Mouse (Mus musculus) ES-Bruce4 (cell line): Measurements from ENCODE around the gene Atp2a2. TPM values are rescaled to one million over a fixed set of nuclear protein-coding genes. Genes with fewer than 3 reads are reported as not detected.

ENCODE experiments used
- H3K27ac ChIP-seq: 2 replicates; pipeline ENCODE4 v1.5.1; 2012; ENCODE audit warnings: low read length, inconsistent platforms; ENCODE audit not compliant: insufficient read depth
- H3K27me3 ChIP-seq: 2 replicates; pipeline ENCODE4 v1.6.1; 2012; ENCODE audit warnings: mild to moderate bottlenecking, low read length, inconsistent platforms; ENCODE audit not compliant: control insufficient read depth, poor library complexity, insufficient read depth, severe bottlenecking
- H3K36me3 ChIP-seq: 2 replicates; pipeline ENCODE4 v1.6.1; 2012; ENCODE audit warnings: inconsistent platforms, mild to moderate bottlenecking, low read length, moderate library complexity; ENCODE audit not compliant: control insufficient read depth, poor library complexity, insufficient read depth, severe bottlenecking
- H3K4me1 ChIP-seq: one replicate; pipeline ENCODE4 v1.8.1; 2011; ENCODE audit warnings: low read length; ENCODE audit not compliant: control insufficient read depth, insufficient read depth
- H3K4me3 ChIP-seq: 2 replicates; pipeline ENCODE4 v1.5.1; 2011; ENCODE audit warnings: low read depth, mild to moderate bottlenecking, low read length
- H3K9ac ChIP-seq: 2 replicates; pipeline ENCODE4 v1.6.1; 2012; ENCODE audit warnings: low read depth, mild to moderate bottlenecking, inconsistent platforms; ENCODE audit not compliant: poor library complexity, severe bottlenecking
- H3K9me3 ChIP-seq: replicated peaks from 2 replicates; pipeline ENCODE4 v1.6.1; 2012; ENCODE audit warnings: mild to moderate bottlenecking, low read length, inconsistent platforms; ENCODE audit not compliant: control insufficient read depth, poor library complexity, insufficient read depth, severe bottlenecking
- CTCF ChIP-seq: IDR thresholded peaks from one replicate; pipeline ENCODE4 v1.8.1; 2011; ENCODE audit warnings: low read depth, low read length
- EP300 ChIP-seq: IDR thresholded peaks from 2 replicates; pipeline ENCODE4 v1.6.1; 2011; ENCODE audit warnings: low read depth, low read length; ENCODE audit not compliant: insufficient read depth
- POLR2A ChIP-seq: IDR thresholded peaks from one replicate; pipeline ENCODE4 v1.8.1; 2011; ENCODE audit warnings: low read length; ENCODE audit not compliant: insufficient read depth
- polyA plus RNA-seq: library from polyadenylated mRNA; stranded (reverse); fragments of >200 nt; gene quantifications from 2 replicates; pipeline ENCODE4 v1.2.4, GENCODE M21; 2011; ENCODE audit warnings: low read depth; ENCODE audit not compliant: missing spikeins, insufficient read depth, insufficient read length

Atp2a2 gene
- polyA plus RNA-seq, 1 experiment: 177 TPM

GRCm38 (mm10) chr5:122440095-122440630 lies 61.9 kb downstream of the Atp2a2 start:
- Histone ChIP-seq H3K9ac (no peak overlapping the region), H3K27me3 (no peaks in the 10 kb centered on the region), H3K36me3 (peaks cover 69% of the 10 kb centered on the region), H3K9me3 (no peaks in the 10 kb centered on the region), H3K27ac (no peak overlapping the region), H3K4me1 (no peaks in the 10 kb centered on the region), H3K4me3 (no peak overlapping the region)
- TF ChIP-seq POLR2A (no peak), EP300 (no peak), CTCF (no peak)

DNA sequence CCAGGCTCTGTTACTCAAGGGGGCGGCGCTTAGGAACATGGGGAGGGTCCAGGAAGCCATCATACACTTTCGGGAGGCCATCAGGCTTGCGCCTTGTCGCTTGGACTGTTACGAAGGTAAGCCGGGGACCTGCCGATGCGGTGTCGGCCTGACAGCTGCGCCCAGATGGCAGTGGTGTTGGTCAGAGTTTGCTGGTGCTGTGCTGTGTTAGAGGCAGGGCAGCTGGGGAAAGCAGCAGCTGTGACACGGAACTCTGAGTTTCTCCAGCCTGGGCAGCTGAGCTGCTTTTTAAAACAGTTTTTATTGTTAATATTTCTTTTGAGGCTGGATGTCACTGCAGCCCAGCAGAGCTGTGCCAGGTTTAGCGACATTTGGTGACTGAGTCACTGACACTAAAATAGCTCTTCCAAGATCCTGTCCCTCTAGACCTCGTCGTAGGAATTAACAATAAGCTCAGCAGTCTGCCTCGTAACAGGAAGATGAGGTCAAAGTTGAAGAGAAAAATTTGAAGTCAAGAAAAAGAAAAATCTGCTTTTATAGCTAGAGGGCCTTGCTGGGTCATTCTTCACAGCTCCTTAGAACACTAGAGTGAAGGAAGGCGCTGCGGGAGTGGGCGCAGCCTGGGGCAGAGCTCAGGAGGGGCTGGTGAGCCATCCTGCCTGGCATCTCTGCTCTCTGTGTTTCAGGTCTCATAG lies 62.5 kb downstream of the Atp2a2 start:
- H3K27ac ChIP-seq: no peak overlapping the region

GRCm38 (mm10) chr5:122434541-122434940 lies 67.5 kb downstream of the Atp2a2 start:
- Histone ChIP-seq H3K9me3 (no peaks in the 10 kb centered on the region), H3K27ac (no peak overlapping the region), H3K36me3 (peaks cover 80% of the 10 kb centered on the region), H3K27me3 (no peaks in the 10 kb centered on the region), H3K4me3 (no peak overlapping the region), H3K9ac (no peak overlapping the region), H3K4me1 (no peaks in the 10 kb centered on the region)
- TF ChIP-seq POLR2A: no peak
- TF ChIP-seq CTCF: peak; percentile 54

More for the DNA sequence above, 62.5 kb downstream of the Atp2a2 start:
- H3K27me3 ChIP-seq: no peaks in the 10 kb centered on the region
- peaks cover 69% of the 10 kb centered on the region for H3K36me3 ChIP-seq
- H3K4me1 ChIP-seq: no peaks in the 10 kb centered on the region
- H3K9ac ChIP-seq: no peak overlapping the region
- no peaks in the 10 kb centered on the region for H3K9me3 ChIP-seq
- TF ChIP-seq EP300 (no peak), POLR2A (no peak), CTCF (no peak)
- no peak overlapping the region for H3K4me3 ChIP-seq

DNA sequence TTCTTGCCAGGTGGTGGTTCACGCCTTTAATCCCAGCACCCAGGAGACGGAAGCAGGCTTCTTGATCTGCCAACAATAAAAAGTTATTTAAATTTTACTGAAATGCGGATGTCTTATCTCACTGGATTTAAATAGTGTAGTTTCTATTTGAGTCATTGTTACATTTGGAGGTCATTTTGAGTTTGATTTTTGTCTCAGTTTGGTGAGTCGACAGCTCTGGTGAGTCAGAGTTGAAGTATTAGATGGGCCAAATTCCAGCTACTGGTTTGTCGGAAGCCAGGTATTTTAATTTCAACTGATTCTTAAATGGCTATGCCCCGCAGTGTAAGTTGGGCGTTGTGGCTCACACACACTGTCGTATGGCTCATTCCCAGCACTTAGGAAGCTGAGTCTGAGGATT lies 70.8 kb downstream of the Atp2a2 start:
- Histone ChIP-seq H3K27ac (no peak overlapping the region), H3K4me1 (no peaks in the 10 kb centered on the region), H3K27me3 (no peaks in the 10 kb centered on the region), H3K36me3 (peaks cover 66% of the 10 kb centered on the region), H3K9ac (no peak overlapping the region), H3K4me3 (no peak overlapping the region), H3K9me3 (no peaks in the 10 kb centered on the region)
- TF ChIP-seq POLR2A: no peak
- TF ChIP-seq EP300: no peak
- TF ChIP-seq CTCF: no peak

GRCm38 (mm10) chr5:122430036-122430775 lies 71.8 kb downstream of the Atp2a2 start:
- Histone ChIP-seq H3K9me3 (no peaks in the 10 kb centered on the region), H3K4me1 (no peaks in the 10 kb centered on the region), H3K9ac (no peak overlapping the region), H3K4me3 (no peak overlapping the region), H3K27ac (peak overlapping the region; percentile 39; the same call in 1 of the 2 replicates), H3K27me3 (no peaks in the 10 kb centered on the region), H3K36me3 (peaks cover 56% of the 10 kb centered on the region)
- TF ChIP-seq EP300: no peak
- no peak for TF ChIP-seq CTCF
- TF ChIP-seq POLR2A: no peak

DNA sequence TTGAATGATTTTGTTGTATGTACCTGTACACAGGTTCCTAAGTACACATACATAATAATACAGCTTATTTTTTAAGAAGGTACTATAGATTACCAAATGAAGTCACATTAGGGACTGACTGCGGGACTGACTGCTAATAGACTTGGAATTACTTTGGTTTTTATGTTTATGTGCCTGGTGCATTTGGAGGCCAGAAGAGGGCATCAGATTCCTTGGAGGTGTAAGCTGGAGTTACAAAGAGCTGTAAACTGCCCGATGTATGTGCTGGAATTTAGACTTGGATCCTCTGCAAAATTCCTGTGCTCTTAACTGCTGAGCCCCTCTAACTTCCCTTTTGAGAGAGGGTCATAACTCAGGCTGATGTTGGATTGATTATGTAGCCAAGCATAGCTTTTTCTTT lies 76.5 kb downstream of the Atp2a2 start:
- TF ChIP-seq EP300 (no peak), POLR2A (no peak), CTCF (no peak)
- Histone ChIP-seq H3K9me3 (no peaks in the 10 kb centered on the region), H3K9ac (no peak overlapping the region), H3K4me1 (peaks cover 3% of the 10 kb centered on the region), H3K4me3 (no peak overlapping the region), H3K27me3 (no peaks in the 10 kb centered on the region), H3K36me3 (peaks cover 23% of the 10 kb centered on the region), H3K27ac (no peak overlapping the region)
